Mouse (Mus musculus) forebrain, postnatal 0 days (tissue): Measurements from ENCODE around the gene Smndc1. TPM values are rescaled to one million over a fixed set of nuclear protein-coding genes. Genes with fewer than 3 reads are reported as not detected.
A peak's percentile ranks its signal among the peaks of the same experiment; 100 is the strongest.

Experiments
- ATAC-seq: fragments of 200-750 bp; cut with Nextera tagmentation; 2 replicates; pipeline ENCODE4 v1.8.0; 2017; ENCODE audit warnings: mild to moderate bottlenecking, moderate library complexity
- DNase-seq: peaks from one replicate; pipeline ENCODE4 v3.0.0-alpha.2; 2015
- H3K27ac ChIP-seq: fragments of 300-500 bp; sonication (generic); 2 replicates; pipeline ENCODE4 v1.5.1; 2014; ENCODE audit warnings: low read depth, mild to moderate bottlenecking, antibody characterized with exemption, low read length, moderate library complexity, mixed read lengths
- H3K27me3 ChIP-seq: fragments of 300-500 bp; sonication (generic); 2 replicates; pipeline ENCODE4 v1.6.1; 2014; ENCODE audit warnings: mild to moderate bottlenecking, low read length, mixed read lengths; ENCODE audit not compliant: insufficient read depth
- H3K36me3 ChIP-seq: fragments of 300-500 bp; sonication (generic); 2 replicates; pipeline ENCODE4 v1.6.1; 2014; ENCODE audit warnings: mild to moderate bottlenecking, moderate library complexity; ENCODE audit not compliant: insufficient read depth
- H3K4me1 ChIP-seq: fragments of 300-500 bp; sonication (generic); 2 replicates; pipeline ENCODE4 v1.6.1; 2014; ENCODE audit warnings: antibody characterized with exemption; ENCODE audit not compliant: insufficient read depth
- H3K4me2 ChIP-seq: fragments of 300-500 bp; sonication (generic); 2 replicates; pipeline ENCODE4 v1.6.1; 2014; ENCODE audit warnings: low read depth, mild to moderate bottlenecking, moderate library complexity
- H3K4me3 ChIP-seq: fragments of 300-500 bp; sonication (generic); 2 replicates; pipeline ENCODE4 v1.5.1; 2014; ENCODE audit warnings: low read depth, low read length, mixed read lengths
- H3K9ac ChIP-seq: fragments of 300-500 bp; sonication (generic); 2 replicates; pipeline ENCODE4 v1.6.1; 2014; ENCODE audit warnings: mild to moderate bottlenecking
- H3K9me3 ChIP-seq: fragments of 300-500 bp; sonication (generic); 2 replicates; pipeline ENCODE4 v1.6.1; 2016; ENCODE audit warnings: low read length
- CTCF ChIP-seq: sonication (generic); IDR thresholded peaks from 2 replicates; pipeline ENCODE4 v1.5.1; 2016; ENCODE audit warnings: antibody characterized with exemption, control low read depth, low read depth
- WGBS: fragments of 180-500 bp; shearing (Covaris S2); extraction: QIAGEN DNeasy Blood & Tissue Kit; methylation state at CpG from one replicate; pipeline ENCODE4 v1.1.7; 2014; 5-methylcytosine and 5-hydroxymethylcytosine counted together
- polyA plus RNA-seq: library from polyadenylated mRNA; unstranded; fragments of >200 nt; fragmentation: Nextera tagmentation; extraction: Ambion mirVana; gene quantifications from 2 replicates; pipeline ENCODE4 v1.2.1, GENCODE M21; 2015
- total RNA-seq: library from RNA; depleted of rRNA; stranded (reverse); fragments of >200 nt; gene quantifications from 2 replicates; pipeline ENCODE4 v1.2.3, GENCODE M21; 2014

The Smndc1 gene
- total and polyA plus RNA-seq, 2 experiments from 2014 or later, result 15.5 to 39.3 TPM

GRCm38 (mm10) chr19:53360265-53360958 lies 30.0 kb downstream of the Smndc1 start:
- H3K9me3 ChIP-seq, result no peaks in the 10 kb centered on the region
- ATAC-seq (peak; percentile 61), DNase-seq (peak; percentile 60)
- no peak for TF ChIP-seq CTCF
- H3K27ac ChIP-seq, result peak overlapping the region; percentile 64
- H3K4me2 ChIP-seq, result peak overlapping the region; percentile 54
- no peaks in the 10 kb centered on the region for H3K36me3 ChIP-seq
- no peaks in the 10 kb centered on the region for H3K27me3 ChIP-seq
- 0 out of 2 replicates have a peak, but pooled peaks cover 4% of the 10 kb centered on the region for H3K4me1 ChIP-seq
- peak overlapping the region; percentile 35 for H3K9ac ChIP-seq
- 13% methylated on average over 8 of the region's 8 CpGs for WGBS
- H3K4me3 ChIP-seq, result peak overlapping the region; percentile 18; the same call in 1 of the 2 replicates

GRCm38 (mm10) chr19:53359160-53360033 lies 31.0 kb downstream of the Smndc1 start:
- 20% methylated on average over 22 of the region's 22 CpGs for WGBS

DNA sequence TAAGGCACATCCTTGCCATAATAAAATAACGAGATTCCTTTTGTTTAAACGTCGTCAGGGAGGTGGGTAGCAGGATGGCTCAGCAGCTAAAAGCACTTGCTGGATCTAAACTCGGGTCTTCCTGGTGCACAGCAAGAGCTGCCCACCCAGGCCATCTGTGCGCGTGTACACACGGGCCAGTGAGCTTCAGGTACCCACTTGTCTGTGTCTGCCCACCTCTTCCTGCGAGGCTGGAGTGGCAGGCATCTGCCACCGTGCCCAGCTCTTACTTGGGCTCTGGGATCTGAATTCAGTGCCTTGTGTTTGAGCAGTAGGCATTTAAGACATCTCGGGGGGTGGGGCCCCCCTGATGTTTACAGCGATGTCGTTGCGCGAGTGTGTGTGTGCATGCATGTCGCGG lies 35.3 kb downstream of the Smndc1 start:
- 0 out of 2 replicates have a peak, but pooled peaks cover 2% of the 10 kb centered on the region for H3K4me1 ChIP-seq
- H3K4me2 ChIP-seq, result no peak overlapping the region
- H3K9me3 ChIP-seq, result no peaks in the 10 kb centered on the region
- no peaks in the 10 kb centered on the region for H3K27me3 ChIP-seq
- TF ChIP-seq CTCF, result no peak
- WGBS, result 69% methylated on average over 16 of the region's 16 CpGs
- no peak overlapping the region for H3K27ac ChIP-seq
- no peak for DNase-seq
- H3K9ac ChIP-seq, result no peak overlapping the region
- no peaks in the 10 kb centered on the region for H3K36me3 ChIP-seq
- no peak for ATAC-seq
- H3K4me3 ChIP-seq, result no peak overlapping the region

More at GRCm38 (mm10) chr19:53359160-53360033, 31.0 kb downstream of the Smndc1 start:
- H3K9ac ChIP-seq, result peak overlapping the region; percentile 35
- H3K9me3 ChIP-seq, result no peaks in the 10 kb centered on the region
- peak overlapping the region; percentile 54 for H3K4me2 ChIP-seq
- peak overlapping the region; percentile 18; the same call in 1 of the 2 replicates for H3K4me3 ChIP-seq
- no peak for TF ChIP-seq CTCF
- H3K27ac ChIP-seq, result peak overlapping the region; percentile 64
- H3K27me3 ChIP-seq, result no peaks in the 10 kb centered on the region
- H3K36me3 ChIP-seq, result no peaks in the 10 kb centered on the region
- peak; percentile 68 for ATAC-seq
- DNase-seq, result peak; percentile 74
- 0 out of 2 replicates have a peak, but pooled peaks cover 4% of the 10 kb centered on the region for H3K4me1 ChIP-seq

DNA sequence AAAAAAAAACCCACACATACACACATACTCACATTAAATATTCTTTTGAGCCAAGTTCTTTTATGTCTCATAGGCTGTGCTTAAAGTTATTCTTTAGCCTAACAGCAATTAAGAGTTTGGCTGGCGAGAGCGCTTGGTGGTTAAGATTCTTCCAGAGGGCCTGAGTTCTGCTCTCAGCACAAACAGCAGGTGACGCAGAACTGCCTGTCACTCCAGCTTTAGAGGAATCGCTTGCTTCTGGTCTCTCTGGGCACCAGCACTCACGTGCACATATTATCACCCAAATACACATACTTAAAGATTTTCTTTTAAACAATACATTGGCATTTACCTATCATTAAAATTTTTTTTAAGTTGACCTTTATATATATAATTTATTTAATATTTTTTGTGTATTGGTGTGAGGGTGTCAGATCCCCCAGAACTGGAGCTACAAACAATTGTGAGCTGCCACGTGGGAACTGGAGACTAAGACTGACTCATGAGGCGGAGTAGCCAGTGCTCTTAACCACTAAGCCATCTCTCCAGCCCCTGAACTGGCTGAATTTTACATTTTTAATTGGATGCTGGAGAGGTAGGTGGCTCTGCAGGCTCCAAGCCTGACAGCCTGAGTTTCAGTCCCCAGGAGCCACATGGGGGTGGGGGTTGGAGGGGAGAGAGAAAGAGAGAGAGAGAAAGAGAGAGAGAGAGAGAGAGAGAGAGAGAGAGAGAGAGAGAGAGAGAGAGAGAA lies 35.9 kb downstream of the Smndc1 start:
- DNase-seq (no peak), ATAC-seq (no peak)
- H3K27ac ChIP-seq, result no peak overlapping the region
- TF ChIP-seq CTCF, result no peak
- no peak overlapping the region for H3K4me3 ChIP-seq
- H3K9ac ChIP-seq, result no peak overlapping the region
- no peaks in the 10 kb centered on the region for H3K9me3 ChIP-seq
- H3K4me1 ChIP-seq, result no peaks in the 10 kb centered on the region
- H3K4me2 ChIP-seq, result no peak overlapping the region
- no peaks in the 10 kb centered on the region for H3K36me3 ChIP-seq
- WGBS, result 43% methylated on average over 7 of the region's 7 CpGs
- no peaks in the 10 kb centered on the region for H3K27me3 ChIP-seq

DNA sequence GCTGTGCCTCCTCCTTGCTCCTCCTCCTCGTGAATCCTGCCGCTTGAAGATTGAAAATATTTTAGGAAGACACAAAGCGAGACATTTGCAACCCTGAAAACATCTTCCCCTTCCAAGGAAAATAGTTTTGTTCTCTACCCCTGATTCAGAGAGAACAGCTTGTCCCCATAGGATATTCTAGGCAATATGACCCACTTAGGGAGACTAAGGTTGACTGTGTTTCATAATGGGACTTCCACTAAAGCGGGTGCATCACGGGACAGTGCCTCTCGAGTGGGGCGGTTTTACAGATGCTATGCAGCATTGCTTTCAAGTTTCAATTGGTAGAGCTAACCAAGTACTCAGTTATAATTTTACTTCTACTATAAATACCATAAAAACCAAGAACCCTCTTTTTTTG lies 36.5 kb downstream of the Smndc1 start:
- no peaks in the 10 kb centered on the region for H3K9me3 ChIP-seq
- no peaks in the 10 kb centered on the region for H3K4me1 ChIP-seq
- no peak overlapping the region for H3K9ac ChIP-seq
- H3K36me3 ChIP-seq, result no peaks in the 10 kb centered on the region
- H3K4me3 ChIP-seq, result no peak overlapping the region
- DNase-seq (no peak), ATAC-seq (no peak)
- H3K4me2 ChIP-seq, result no peak overlapping the region
- H3K27ac ChIP-seq, result no peak overlapping the region
- TF ChIP-seq CTCF, result no peak
- H3K27me3 ChIP-seq, result no peaks in the 10 kb centered on the region
- 75% methylated on average over 7 of the region's 7 CpGs for WGBS

DNA sequence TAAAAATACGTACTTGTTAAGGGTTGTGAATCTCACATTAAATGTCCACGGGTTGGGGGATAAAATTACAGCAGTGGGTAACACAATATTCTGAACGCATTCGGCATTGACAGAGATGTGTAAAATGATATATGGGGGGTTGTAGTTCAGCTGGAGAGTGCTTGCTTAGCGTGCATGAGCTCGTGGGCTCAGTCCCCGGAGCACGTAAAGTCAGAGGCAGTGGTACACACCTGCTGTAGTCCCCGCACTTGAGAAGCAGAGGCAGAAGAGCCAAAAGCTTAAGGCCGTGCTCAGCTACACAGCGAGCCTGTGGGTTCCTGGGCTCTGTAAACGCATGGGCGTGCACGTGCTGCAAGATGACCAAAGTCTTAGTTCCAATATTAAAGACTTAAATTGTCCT lies 44.6 kb downstream of the Smndc1 start:
- Histone ChIP-seq H3K36me3 (0 out of 2 replicates have a peak, but pooled peaks cover 4% of the 10 kb centered on the region), H3K4me3 (no peak overlapping the region), H3K27ac (no peak overlapping the region), H3K9ac (no peak overlapping the region), H3K4me2 (no peak overlapping the region), H3K27me3 (no peaks in the 10 kb centered on the region), H3K9me3 (no peaks in the 10 kb centered on the region), H3K4me1 (0 out of 2 replicates have a peak, but pooled peaks cover 4% of the 10 kb centered on the region)
- WGBS, result 80% methylated on average over 14 of the region's 14 CpGs
- TF ChIP-seq CTCF, result no peak
- ATAC-seq (no peak), DNase-seq (no peak)
